Mouse (Mus musculus): ENCODE results near the gene Akap8.

GRCm38 (mm10) chr17:32312801-32313200, 8.2 kb downstream of the Akap8 start:
- no peak for TF ChIP-seq CTCF (IDR thresholded peaks at IDR 0.05; ENCODE audit: insufficient read depth, low read depth, low read length)
- TF ChIP-seq POLR2A (IDR thresholded peaks at IDR 0.05; ENCODE audit: insufficient read depth, low read depth, low read length): no peak
